Mouse (Mus musculus) cerebellum, adult 2 months (tissue): ENCODE data around the gene Fgd5.

Experiments
- CTCF ChIP-seq: fragments of 200-500 bp; IDR thresholded peaks from 2 replicates; pipeline ENCODE4 v1.5.1; 2011; ENCODE audit warnings: low read depth, mild to moderate bottlenecking, control low read depth, low read length, moderate library complexity, borderline replicate concordance; ENCODE audit not compliant: insufficient read depth
- POLR2A ChIP-seq: fragments of 200-500 bp; IDR thresholded peaks from 2 replicates; pipeline ENCODE4 v1.6.1; 2011; ENCODE audit warnings: low read length, control low read depth, borderline replicate concordance; ENCODE audit not compliant: insufficient read depth

GRCm38 (mm10) chr6:92013620-92014019 lies 34.9 kb downstream of the Fgd5 start:
- no peak for TF ChIP-seq CTCF
- no peak for TF ChIP-seq POLR2A
